ENCODE assay signal across 8 mouse cellular contexts in the genomic region with DNA sequence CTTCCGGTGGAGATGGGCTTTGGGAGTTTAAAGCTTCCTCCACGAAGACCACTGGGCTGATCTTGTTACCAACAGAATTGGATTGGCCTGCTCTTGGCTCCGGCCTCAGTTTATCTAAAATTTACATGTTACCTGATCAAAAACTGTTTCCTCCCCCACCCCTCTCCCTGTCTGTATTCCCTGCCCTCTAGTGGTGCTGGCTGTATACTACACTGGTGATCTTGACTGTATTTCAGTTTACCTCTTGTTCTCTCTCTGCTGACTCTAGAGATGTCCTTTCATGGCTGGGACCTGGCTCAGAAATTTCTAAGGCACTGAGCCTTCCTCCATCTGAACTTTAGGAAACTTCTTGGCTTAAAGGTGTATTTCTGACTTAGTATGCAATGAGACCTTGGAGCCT. TPM values are rescaled to one million over a fixed set of nuclear protein-coding genes. Genes with fewer than 3 reads are reported as not detected.
A peak's percentile ranks its signal among the peaks of the same experiment; 100 is the strongest.
DNase-seq lines count a peak whose midpoint lies in the region; ATAC-seq lines count a peak whose summit lies in the region.

No protein-coding gene starts in this region.

- peak; percentile 52 for DNase-seq in forebrain, embryonic 14.5 days (ENCODE audit: low spot score)
- DNase-seq in ovary, postnatal 36 days (ENCODE audit: low spot score): peak; percentile 6
- no peak for DNase-seq in ovary, adult 18-20 months (ENCODE audit: low spot score)
- peak; percentile 41 for DNase-seq in embryonic facial prominence, embryonic 14.5 days (ENCODE audit: low spot score)
- DNase-seq in lung, postnatal 10 days: peak; percentile 58
- no peak for DNase-seq in left cerebral cortex, adult 9 months (ENCODE audit: low spot score in 2 of 2)
- no peak for DNase-seq in left cerebral cortex, adult 11 months (ENCODE audit: low spot score)

- H3K9ac ChIP-seq in forebrain, embryonic 14.5 days (ENCODE audit: low read length): no peak overlapping the region
- no peak overlapping the region for H3K9ac ChIP-seq in forebrain, embryonic 13.5 days
- no peak overlapping the region for H3K9ac ChIP-seq in embryonic facial prominence, embryonic 14.5 days (ENCODE audit: low read depth, low read length)

- H3K9me3 ChIP-seq in forebrain, embryonic 14.5 days (replicated peaks; ENCODE audit: control insufficient read depth, low read length): no peaks in the 10 kb centered on the region
- no peaks in the 10 kb centered on the region for H3K9me3 ChIP-seq in forebrain, embryonic 13.5 days (replicated peaks)
- H3K9me3 ChIP-seq in embryonic facial prominence, embryonic 14.5 days (ENCODE audit: control insufficient read depth, low read length): no peaks in the 10 kb centered on the region

- H3K4me1 ChIP-seq in forebrain, embryonic 14.5 days (ENCODE audit: control insufficient read depth, insufficient read depth, low read length): peaks cover 28% of the 10 kb centered on the region
- peaks cover 40% of the 10 kb centered on the region for H3K4me1 ChIP-seq in forebrain, embryonic 13.5 days
- H3K4me1 ChIP-seq in embryonic facial prominence, embryonic 14.5 days (ENCODE audit: control insufficient read depth, insufficient read depth, low read length): peaks cover 34% of the 10 kb centered on the region

- no peaks in the 10 kb centered on the region for H3K36me3 ChIP-seq in forebrain, embryonic 14.5 days (ENCODE audit: control insufficient read depth, insufficient read depth, low read length)
- no peaks in the 10 kb centered on the region for H3K36me3 ChIP-seq in forebrain, embryonic 13.5 days (ENCODE audit: poor library complexity, severe bottlenecking)
- no peaks in the 10 kb centered on the region for H3K36me3 ChIP-seq in embryonic facial prominence, embryonic 14.5 days (ENCODE audit: control insufficient read depth, insufficient read depth, low read length)

- H3K27ac ChIP-seq in forebrain, embryonic 14.5 days (ENCODE audit: low read depth, low read length): no peak overlapping the region
- no peak overlapping the region for H3K27ac ChIP-seq in forebrain, embryonic 13.5 days
- H3K27ac ChIP-seq in embryonic facial prominence, embryonic 14.5 days (replicated peaks; ENCODE audit: low read depth, low read length): no peak overlapping the region

- H3K4me3 ChIP-seq in forebrain, embryonic 14.5 days (ENCODE audit: low read depth, low read length): no peak overlapping the region
- H3K4me3 ChIP-seq in forebrain, embryonic 13.5 days: no peak overlapping the region
- no peak overlapping the region for H3K4me3 ChIP-seq in embryonic facial prominence, embryonic 14.5 days (ENCODE audit: low read depth, low read length)

- no peak overlapping the region for H3K4me2 ChIP-seq in forebrain, embryonic 14.5 days (ENCODE audit: low read length)
- no peak overlapping the region for H3K4me2 ChIP-seq in forebrain, embryonic 13.5 days
- H3K4me2 ChIP-seq in embryonic facial prominence, embryonic 14.5 days (ENCODE audit: low read depth, low read length): no peak overlapping the region

- WGBS in forebrain, embryonic 14.5 days: 30% methylated on average over 3 of the region's 3 CpGs
- 17% methylated on average over 3 of the region's 3 CpGs for WGBS in forebrain, embryonic 13.5 days
- 12% methylated on average over 3 of the region's 3 CpGs for WGBS in embryonic facial prominence, embryonic 14.5 days

- H3K27me3 ChIP-seq in forebrain, embryonic 14.5 days (replicated peaks; ENCODE audit: control insufficient read depth, insufficient read depth, low read length): no peaks in the 10 kb centered on the region
- 0 out of 2 replicates have a peak, but pooled peaks cover 5% of the 10 kb centered on the region for H3K27me3 ChIP-seq in forebrain, embryonic 13.5 days
- no peaks in the 10 kb centered on the region for H3K27me3 ChIP-seq in embryonic facial prominence, embryonic 14.5 days (replicated peaks; ENCODE audit: control insufficient read depth, insufficient read depth, low read length)

- ATAC-seq in forebrain, embryonic 14.5 days: no peak
- ATAC-seq in forebrain, embryonic 13.5 days: no peak
- no peak for ATAC-seq in embryonic facial prominence, embryonic 14.5 days (ENCODE audit: low read depth)

RNA-seq across cellular contexts. Expression of a gene that starts 3.3 kb away (rescaled TPM):
- 0.94 and 1.3 TPM in 2 replicates for polyA plus RNA-seq in forebrain, embryonic 14.5 days (2014; fragmentation: Nextera tagmentation; extraction: Ambion mirVana)
- polyA plus RNA-seq in forebrain, embryonic 13.5 days (2015; fragmentation: Nextera tagmentation; extraction: Ambion mirVana): 1.4 and 1.9 TPM in 2 replicates
- 19.1 and 22.7 TPM in 2 replicates for polyA plus RNA-seq in embryonic facial prominence, embryonic 14.5 days (2014; fragmentation: Nextera tagmentation; extraction: Ambion mirVana)

RNA-seq across cellular contexts. Expression of a gene that starts 3.7 kb away (rescaled TPM):
- 4.9 and 6.9 TPM in 2 replicates for polyA plus RNA-seq in forebrain, embryonic 14.5 days (2014; fragmentation: Nextera tagmentation; extraction: Ambion mirVana)
- polyA plus RNA-seq in forebrain, embryonic 13.5 days (2015; fragmentation: Nextera tagmentation; extraction: Ambion mirVana): 5.0 and 5.6 TPM in 2 replicates
- polyA plus RNA-seq in embryonic facial prominence, embryonic 14.5 days (2014; fragmentation: Nextera tagmentation; extraction: Ambion mirVana): 5.7 and 7.0 TPM in 2 replicates

RNA-seq across cellular contexts. Expression of a gene that starts 18.8 kb away (rescaled TPM):
- not detected in 2 replicates for polyA plus RNA-seq in forebrain, embryonic 14.5 days (2014; fragmentation: Nextera tagmentation; extraction: Ambion mirVana)
- 0.42 TPM in 1 of 2 replicates, not detected in the other for polyA plus RNA-seq in forebrain, embryonic 13.5 days (2015; fragmentation: Nextera tagmentation; extraction: Ambion mirVana)
- polyA plus RNA-seq in embryonic facial prominence, embryonic 14.5 days (2014; fragmentation: Nextera tagmentation; extraction: Ambion mirVana): not detected in 2 replicates

RNA-seq across cellular contexts. Expression of a gene that starts 28.4 kb away (rescaled TPM):
- polyA plus RNA-seq in forebrain, embryonic 14.5 days (2014; fragmentation: Nextera tagmentation; extraction: Ambion mirVana): 67.0 and 73.1 TPM in 2 replicates
- polyA plus RNA-seq in forebrain, embryonic 13.5 days (2015; fragmentation: Nextera tagmentation; extraction: Ambion mirVana): 56.3 and 63.2 TPM in 2 replicates
- polyA plus RNA-seq in embryonic facial prominence, embryonic 14.5 days (2014; fragmentation: Nextera tagmentation; extraction: Ambion mirVana): 76.6 and 83.5 TPM in 2 replicates

RNA-seq across cellular contexts. Expression of a gene that starts 35.7 kb away (rescaled TPM):
- 23.6 and 35.0 TPM in 2 replicates for polyA plus RNA-seq in forebrain, embryonic 14.5 days (2014; fragmentation: Nextera tagmentation; extraction: Ambion mirVana)
- 15.5 and 19.0 TPM in 2 replicates for polyA plus RNA-seq in forebrain, embryonic 13.5 days (2015; fragmentation: Nextera tagmentation; extraction: Ambion mirVana)
- polyA plus RNA-seq in embryonic facial prominence, embryonic 14.5 days (2014; fragmentation: Nextera tagmentation; extraction: Ambion mirVana): 354 and 373 TPM in 2 replicates

Comparison
In these comparisons a context has a peak if more than half of its experiments do, and no peak if none do; other contexts are left out.
1. DNase-seq: peak in forebrain, embryonic 14.5 days (single experiment), ovary, postnatal 36 days (single experiment), embryonic facial prominence, embryonic 14.5 days (single experiment) and lung, postnatal 10 days (single experiment); none in ovary, adult 18-20 months (single experiment), left cerebral cortex, adult 9 months (0 of 2) and left cerebral cortex, adult 11 months (single experiment).